Mouse (Mus musculus): Measurements from ENCODE around the gene Chid1.

DNA sequence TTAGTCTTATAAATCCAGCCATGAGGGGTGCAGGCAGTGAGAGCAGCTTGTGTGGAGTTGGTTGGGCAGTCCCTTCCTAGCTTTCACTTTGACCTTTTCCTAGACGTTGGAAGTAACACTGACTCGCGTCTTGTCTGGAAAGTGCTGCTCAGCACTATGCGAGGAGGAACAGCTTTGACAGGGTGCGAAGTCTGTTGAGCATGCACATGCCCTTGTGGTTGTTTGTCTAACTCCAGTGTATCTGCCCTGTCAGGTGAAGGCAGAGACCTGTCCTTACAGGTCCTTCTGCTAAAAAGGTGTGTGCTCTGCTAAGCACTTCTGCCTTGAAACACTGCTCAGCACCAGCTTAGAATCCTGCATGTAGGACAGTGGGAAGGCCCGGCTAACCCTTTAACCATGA, 49.2 kb upstream of the Chid1 start:
- no peak for TF ChIP-seq CTCF (IDR thresholded peaks at IDR 0.05; ENCODE audit: insufficient read depth, low read depth, low read length)
- TF ChIP-seq POLR2A (IDR thresholded peaks at IDR 0.05; ENCODE audit: insufficient read depth, low read depth, low read length): no peak
